Mouse (Mus musculus) kidney, postnatal 14 days (tissue): ENCODE measurements at regions not wholly inside any gene's neighbourhood (a gene's known extent, or its start where the extent isn't known, plus 50 kb on each side); places are given as distances from the start of the nearest gene placed in this dataset.

ENCODE experiments used
- DNase-seq: peaks from one replicate; pipeline ENCODE4 v3.0.0; 2022; ENCODE audit warnings: mixed read lengths

DNA sequence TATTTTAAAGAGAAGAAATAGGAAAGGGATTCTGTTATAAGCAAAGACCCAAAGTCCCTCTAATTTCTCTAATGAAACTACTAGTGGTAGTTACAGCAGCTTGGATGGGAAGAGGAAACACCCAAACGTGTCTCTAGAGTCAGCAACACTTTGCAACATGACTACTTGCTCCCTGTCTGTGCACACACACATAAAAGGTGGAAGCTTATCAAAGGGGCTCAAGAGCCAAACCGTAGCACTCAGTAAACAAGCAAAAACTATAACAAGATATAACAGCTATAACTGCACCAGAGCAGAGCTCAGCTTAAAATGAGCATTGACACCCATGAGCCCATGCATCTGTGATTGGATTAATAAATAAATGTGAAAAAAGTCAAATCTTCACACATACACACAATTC is 262.5 kb upstream of the Ppargc1a start:
- DNase-seq = no peak

DNA sequence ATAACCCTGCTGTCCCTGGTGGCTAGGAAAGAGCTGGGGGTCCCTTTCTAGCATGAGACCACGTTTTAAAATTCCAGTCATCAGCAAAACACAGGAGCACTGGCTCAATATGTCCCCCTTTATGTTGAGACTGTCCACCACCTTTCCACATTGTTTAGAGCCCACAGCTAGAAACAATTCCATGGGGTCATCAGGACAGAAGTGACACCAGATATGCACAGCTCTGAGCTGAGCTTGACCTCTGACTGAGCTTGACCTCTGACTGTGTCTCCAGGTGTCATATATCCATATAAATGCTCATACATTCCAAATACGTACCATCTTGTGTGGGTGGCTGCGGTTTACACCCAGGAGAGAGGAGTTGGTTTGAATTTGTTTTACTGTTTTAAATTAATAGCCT is 262.1 kb upstream of the Ppargc1a start:
- DNase-seq = no peak

GRCm38 (mm10) chr5:51829020-51829419 is 261.5 kb upstream of the Ppargc1a start:
- no peak for DNase-seq

DNA sequence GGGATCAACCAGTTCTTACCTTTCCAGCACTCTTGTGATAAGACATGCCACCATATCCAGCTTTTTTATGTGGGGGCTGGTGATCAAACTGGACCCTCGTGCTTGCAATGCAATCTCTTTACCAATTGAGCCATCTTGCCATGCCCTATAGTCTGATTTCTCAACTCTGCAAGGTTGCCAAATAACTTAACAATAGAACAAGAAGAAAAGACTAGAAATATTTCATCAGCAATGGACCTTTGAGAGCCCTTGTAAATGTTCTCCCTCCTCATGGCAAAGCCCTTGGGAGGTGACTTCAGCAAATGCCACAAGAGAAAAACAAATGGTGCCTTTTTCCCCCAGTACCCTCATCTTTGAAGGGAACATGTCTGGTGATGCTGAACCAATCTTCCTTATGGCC is 258.7 kb upstream of the Ppargc1a start:
- no peak for DNase-seq

DNA sequence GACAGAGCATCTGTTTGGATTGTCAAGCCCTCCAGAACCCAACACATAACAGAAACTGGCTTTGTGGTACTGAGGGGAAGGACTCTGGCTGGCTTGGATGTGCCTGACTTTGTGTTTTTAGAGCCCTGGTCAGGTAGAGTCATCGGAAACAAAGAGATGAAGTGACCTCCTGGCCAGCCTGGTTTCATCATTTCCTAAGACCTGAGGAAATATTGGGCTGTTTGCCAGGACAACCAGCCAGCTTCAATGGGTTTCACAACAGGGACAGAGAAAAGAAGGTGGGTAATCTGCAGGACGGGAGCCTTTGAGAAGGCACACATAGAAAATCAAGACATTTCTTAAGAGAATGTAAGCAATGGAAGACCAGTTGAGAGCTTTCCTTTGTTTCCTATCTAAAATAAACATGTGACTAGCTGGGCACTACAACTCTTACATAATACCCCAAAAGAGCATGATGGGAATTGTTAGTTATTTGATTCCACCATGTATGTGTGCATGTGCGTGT is 258.1 kb upstream of the Ppargc1a start:
- DNase-seq = no peak

- no peak for DNase-seq
These were observed 257.2 kb upstream of the Ppargc1a start for GRCm38 (mm10) chr5:51824731-51825130.

- DNase-seq = no peak
These were observed 256.1 kb upstream of the Ppargc1a start for GRCm38 (mm10) chr5:51823657-51824056.

GRCm38 (mm10) chr5:51816258-51816657 is 248.7 kb upstream of the Ppargc1a start:
- DNase-seq = no peak

DNA sequence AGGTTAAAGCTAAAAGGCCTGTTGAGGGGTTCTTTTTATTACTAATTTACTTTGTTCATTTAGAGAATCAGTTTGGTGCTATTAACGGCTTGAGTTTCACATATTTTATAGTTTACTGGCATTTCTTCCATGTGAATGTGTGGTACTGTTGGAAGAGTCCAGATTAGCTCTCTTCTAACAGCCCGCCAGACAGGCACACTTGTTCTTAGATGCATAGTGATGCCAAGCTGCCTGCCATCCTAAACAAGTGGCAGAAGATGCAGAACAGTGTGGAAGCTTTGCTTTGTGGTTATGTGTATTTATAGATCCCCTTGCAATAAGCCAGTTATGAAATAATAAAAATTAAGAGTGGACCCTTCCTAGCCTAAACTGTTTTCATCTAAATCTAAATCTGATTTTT is 244.2 kb upstream of the Ppargc1a start:
- DNase-seq = no peak

- DNase-seq = no peak
These were observed 234.0 kb upstream of the Ppargc1a start for GRCm38 (mm10) chr5:51801486-51801885.

DNA sequence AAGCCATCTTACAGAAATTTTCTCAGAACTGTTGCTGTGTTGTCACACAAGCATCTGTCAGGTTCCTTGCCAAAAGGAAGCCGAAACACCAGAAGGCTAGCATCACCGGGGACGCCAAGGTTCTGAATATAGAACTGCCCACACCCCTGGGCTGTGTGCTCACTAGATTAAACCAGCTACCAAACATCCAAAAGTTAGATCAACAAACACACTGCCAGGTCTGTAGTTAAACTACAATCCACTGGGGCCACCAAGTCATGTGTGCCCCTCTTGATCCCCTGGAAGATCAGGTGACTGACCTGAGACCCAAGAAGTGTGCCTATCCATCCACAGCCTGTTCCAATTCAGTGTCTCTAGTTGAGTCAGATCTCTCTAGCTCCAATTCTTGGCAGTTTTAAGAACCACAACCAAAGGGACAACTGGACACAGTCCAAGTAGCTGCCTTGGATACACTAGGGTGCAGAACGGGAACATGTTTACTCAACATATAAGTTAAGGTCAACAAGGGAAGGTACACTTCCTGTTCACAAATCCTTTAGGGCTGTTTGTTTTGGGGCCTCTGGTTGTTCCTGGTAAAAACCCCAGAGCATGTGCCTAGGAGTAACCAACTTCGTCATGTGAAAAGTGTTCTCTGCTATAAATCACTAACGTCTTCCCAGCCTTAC is 232.0 kb upstream of the Ppargc1a start:
- peak; percentile 45 for DNase-seq

GRCm38 (mm10) chr5:51794097-51794496 is 226.6 kb upstream of the Ppargc1a start:
- DNase-seq = no peak

DNA sequence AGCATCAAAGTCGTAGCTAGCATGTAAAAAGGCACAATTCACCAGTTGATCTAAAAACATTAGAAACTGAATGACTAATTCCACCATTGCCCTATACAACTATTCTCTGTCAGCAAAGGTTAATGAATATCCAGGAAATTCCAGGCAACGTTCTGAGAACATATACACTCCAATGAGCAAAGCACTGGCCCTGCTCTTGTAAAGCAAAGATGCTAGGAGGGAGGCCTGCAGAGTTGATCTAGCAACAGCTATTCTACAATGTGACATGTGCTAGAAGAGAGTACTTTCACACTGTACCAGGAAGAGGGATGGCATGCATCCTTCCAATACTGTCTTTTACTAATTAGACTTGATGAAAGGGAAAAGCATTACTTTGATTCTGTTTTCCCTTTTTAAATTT is 225.4 kb upstream of the Ppargc1a start:
- no peak for DNase-seq

GRCm38 (mm10) chr5:51788768-51789167 is 221.2 kb upstream of the Ppargc1a start:
- DNase-seq = no peak

DNA sequence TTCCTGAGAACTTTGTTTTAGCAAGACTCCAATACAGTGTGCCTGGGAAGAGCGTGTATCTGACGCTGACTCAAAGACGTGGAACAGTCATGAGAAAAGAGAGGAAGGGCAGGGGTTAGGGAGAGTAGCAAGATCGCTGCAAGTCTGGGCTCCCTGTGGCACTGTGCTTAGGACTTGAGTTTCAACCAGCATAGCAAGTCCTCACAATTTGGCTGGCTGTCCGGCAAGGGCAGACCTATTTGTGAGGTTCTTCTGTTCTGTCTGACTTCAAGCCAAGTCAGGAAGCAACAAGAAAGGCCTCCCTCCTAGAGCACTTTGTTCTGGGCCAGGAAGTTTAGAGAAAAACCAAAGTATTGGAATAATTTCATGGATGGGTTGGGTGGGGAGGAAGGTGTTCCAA is 216.0 kb upstream of the Ppargc1a start:
- DNase-seq = no peak

GRCm38 (mm10) chr5:51783099-51783498 is 215.6 kb upstream of the Ppargc1a start:
- no peak for DNase-seq

- no peak for DNase-seq
These were observed 208.1 kb upstream of the Ppargc1a start for GRCm38 (mm10) chr5:51775502-51776145.

DNA sequence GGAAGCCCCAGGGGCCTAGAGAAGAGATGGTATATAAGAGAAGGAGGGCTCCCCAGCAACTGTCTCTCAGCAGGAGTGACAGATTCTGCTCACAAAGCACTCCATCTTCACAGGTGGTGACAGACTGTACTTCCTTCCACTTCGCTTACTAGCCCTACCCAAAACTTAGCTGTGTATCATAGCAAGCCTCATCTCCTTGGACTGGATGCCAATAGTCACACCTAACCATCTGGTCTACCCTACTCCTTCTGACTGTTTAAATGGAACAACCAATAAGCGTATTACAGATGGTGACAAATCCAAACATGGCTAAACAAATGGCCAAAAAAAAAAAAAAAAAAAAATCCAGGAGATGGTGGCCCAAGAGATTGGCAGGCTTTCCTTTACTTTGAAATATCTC is 204.1 kb upstream of the Ppargc1a start:
- no peak for DNase-seq

GRCm38 (mm10) chr5:51766111-51766510 is 198.6 kb upstream of the Ppargc1a start:
- DNase-seq = no peak

DNA sequence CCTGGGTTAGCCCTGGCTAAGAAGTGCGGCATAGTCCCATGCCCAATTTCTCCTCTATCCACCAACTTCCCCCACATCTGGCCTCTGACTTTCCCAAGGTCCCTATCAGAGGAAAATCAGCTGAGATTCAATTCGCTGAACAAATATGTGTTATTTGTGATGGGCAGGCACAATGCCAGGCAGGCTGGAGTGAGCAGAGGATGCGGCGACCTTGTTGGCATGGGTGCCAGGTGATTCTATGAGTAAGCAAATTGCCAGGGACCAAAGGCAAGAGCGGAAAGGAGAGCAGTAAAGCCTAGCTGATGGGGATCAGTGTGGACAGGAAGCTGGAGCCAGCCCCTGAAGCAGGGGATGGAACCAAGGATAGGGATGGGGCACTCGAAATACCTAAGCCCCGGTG is 196.9 kb upstream of the Ppargc1a start:
- DNase-seq = no peak

DNA sequence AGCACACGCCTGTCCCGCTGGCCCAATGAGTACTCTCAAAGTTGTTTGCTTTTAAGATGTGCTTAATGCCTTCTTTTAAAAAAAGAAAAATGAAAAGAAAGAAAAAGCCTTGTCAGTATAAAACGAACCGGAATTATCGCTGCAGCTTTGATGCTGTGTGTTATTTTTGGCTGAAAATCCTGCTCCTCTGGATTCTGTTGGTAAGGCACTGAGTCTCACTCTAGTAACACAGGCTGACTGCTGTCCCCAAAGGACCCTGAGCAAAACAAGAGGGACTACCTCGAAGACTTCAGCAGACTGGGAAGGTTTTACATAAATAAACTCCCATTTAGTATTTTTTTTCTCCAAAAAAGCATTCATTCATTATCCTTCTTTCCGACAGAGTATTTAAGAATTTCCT is 196.1 kb upstream of the Ppargc1a start:
- DNase-seq = no peak

GRCm38 (mm10) chr5:51762352-51762751 is 194.8 kb upstream of the Ppargc1a start:
- no peak for DNase-seq

- DNase-seq = no peak
These were observed 190.8 kb upstream of the Ppargc1a start for GRCm38 (mm10) chr5:51758289-51758688.

- no peak for DNase-seq
These were observed 190.3 kb upstream of the Ppargc1a start for GRCm38 (mm10) chr5:51757864-51758263.

DNA sequence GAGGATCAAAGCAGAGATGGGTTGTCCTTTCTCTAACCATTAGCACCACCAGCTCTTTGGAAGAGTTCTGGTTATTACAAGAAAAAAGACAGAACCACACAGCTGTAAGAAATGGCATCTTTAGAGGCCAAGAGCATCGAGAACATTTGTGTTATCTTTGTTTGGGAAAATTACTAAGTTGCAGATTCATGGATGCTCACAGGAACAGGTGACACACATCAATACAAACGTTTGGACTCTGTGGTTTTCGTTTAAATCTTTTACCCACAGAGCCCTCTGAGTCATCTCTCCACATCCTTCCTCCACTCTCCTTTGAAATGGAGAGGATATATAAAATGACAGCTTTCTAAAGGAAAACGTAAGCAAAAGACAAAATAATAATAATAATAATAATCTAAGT is 184.5 kb upstream of the Ppargc1a start:
- DNase-seq = no peak
